Mouse (Mus musculus) midbrain, embryonic 13.5 days (tissue): Measurements from ENCODE around the gene Dgkz. TPM values are rescaled to one million over a fixed set of nuclear protein-coding genes. Genes with fewer than 3 reads are reported as not detected.

ENCODE experiments used
- ATAC-seq: fragments of 200-750 bp; cut with Nextera tagmentation; 2 replicates; pipeline ENCODE4 v1.8.0; 2017; ENCODE audit warnings: mild to moderate bottlenecking, moderate TSS enrichment, moderate library complexity
- H3K27ac ChIP-seq: fragments of 300-500 bp; sonication (generic); 2 replicates; pipeline ENCODE4 v1.5.1; 2015; ENCODE audit warnings: inconsistent platforms, mild to moderate bottlenecking, moderate library complexity
- H3K27me3 ChIP-seq: fragments of 300-500 bp; sonication (generic); 2 replicates; pipeline ENCODE4 v1.6.1; 2015; ENCODE audit warnings: mild to moderate bottlenecking, inconsistent platforms
- H3K36me3 ChIP-seq: fragments of 300-500 bp; sonication (generic); 2 replicates; pipeline ENCODE4 v1.6.1; 2015; ENCODE audit warnings: mild to moderate bottlenecking, inconsistent platforms
- H3K4me1 ChIP-seq: fragments of 300-500 bp; sonication (generic); replicated peaks from 2 replicates; pipeline ENCODE4 v1.6.1; 2015; ENCODE audit warnings: inconsistent platforms
- H3K4me2 ChIP-seq: fragments of 300-500 bp; sonication (generic); replicated peaks from 2 replicates; pipeline ENCODE4 v1.6.1; 2015; ENCODE audit warnings: moderate library complexity, mild to moderate bottlenecking, inconsistent platforms
- H3K4me3 ChIP-seq: fragments of 300-500 bp; sonication (generic); replicated peaks from 2 replicates; pipeline ENCODE4 v1.5.1; 2015; ENCODE audit warnings: mild to moderate bottlenecking, inconsistent platforms
- H3K9ac ChIP-seq: fragments of 300-500 bp; sonication (generic); replicated peaks from 2 replicates; pipeline ENCODE4 v1.6.1; 2015; ENCODE audit warnings: mild to moderate bottlenecking, inconsistent platforms
- H3K9me3 ChIP-seq: fragments of 300-500 bp; sonication (generic); 2 replicates; pipeline ENCODE4 v1.6.1; 2016; ENCODE audit warnings: mild to moderate bottlenecking, inconsistent platforms
- WGBS: fragments of 180-500 bp; shearing (Covaris S2); methylation state at CpG from one replicate; pipeline ENCODE4 v1.1.7; 2015; 5-methylcytosine and 5-hydroxymethylcytosine counted together
- polyA plus RNA-seq: library from polyadenylated mRNA; unstranded; fragments of >200 nt; fragmentation: Nextera tagmentation; extraction: Ambion mirVana; gene quantifications from 2 replicates; pipeline ENCODE4 v1.2.1, GENCODE M21; 2015

The Dgkz gene
- polyA plus RNA-seq = 21.4 and 26.4 TPM in 2 replicates

DNA sequence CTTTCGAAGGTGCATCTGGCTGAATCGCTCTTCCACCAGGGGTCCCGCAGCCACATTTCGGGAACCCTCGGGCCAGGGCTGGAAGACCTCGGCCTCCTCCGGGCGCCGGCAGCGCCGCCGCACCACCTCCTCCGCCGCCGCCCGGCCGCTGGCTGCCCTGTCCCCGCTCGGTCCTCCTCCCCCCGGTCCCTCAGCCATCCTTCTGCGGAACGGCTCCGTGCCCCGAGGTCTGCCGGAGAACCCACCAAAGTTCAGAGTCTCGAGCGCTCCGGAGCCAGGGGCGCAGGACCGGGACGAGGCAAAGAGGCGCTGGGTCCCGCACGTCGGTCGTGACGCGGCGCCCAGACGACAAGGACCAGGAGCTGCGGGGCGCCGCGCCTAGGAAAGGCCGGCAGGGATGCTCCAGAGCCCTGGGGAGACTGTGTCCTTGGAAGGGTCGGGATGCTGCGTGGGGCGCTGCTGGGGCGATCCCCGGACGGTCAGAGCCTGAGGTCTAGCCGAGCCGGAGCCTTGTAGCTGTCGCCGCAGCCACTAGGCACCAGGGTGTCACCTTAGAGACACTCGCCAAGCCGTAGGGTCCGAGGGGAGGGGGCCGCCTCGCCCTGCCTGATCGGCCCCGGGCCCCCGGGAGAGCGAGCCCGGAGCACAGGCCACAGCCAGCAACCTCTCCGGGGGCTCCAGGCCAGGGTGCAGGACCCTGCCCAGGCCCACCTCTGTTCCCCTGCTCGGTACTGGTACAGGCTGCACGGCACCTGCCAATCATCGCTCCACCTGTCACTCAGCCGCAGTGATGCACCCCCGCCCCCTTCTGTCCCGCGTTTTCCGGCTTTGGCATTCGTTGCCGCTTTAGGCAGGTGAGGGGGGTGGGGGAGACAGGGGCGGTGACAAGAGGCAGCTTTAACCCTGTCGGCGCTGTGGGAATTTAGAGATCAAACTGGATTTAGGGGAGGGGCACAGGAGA lies at the start of gene Dgkz:
Dgkz (minus strand) TSS at position 284 of the 961 bp plus-strand sequence.
- no peaks in the 10 kb centered on the region for H3K36me3 ChIP-seq
- ATAC-seq = peak; percentile 64
- no peak within 1 kb of the TSS for H3K27ac ChIP-seq
- WGBS = 1% methylated on average over 77 of the region's 79 CpGs
- peaks cover 54% of the 10 kb centered on the region for H3K4me1 ChIP-seq
- H3K4me2 ChIP-seq = peak within 1 kb of the TSS; percentile 61
- peak within 1 kb of the TSS; percentile 59 for H3K9ac ChIP-seq
- peak within 1 kb of the TSS; percentile 41 for H3K4me3 ChIP-seq
- no peaks in the 10 kb centered on the region for H3K9me3 ChIP-seq
- H3K27me3 ChIP-seq = peaks cover 58% of the 10 kb centered on the region

DNA sequence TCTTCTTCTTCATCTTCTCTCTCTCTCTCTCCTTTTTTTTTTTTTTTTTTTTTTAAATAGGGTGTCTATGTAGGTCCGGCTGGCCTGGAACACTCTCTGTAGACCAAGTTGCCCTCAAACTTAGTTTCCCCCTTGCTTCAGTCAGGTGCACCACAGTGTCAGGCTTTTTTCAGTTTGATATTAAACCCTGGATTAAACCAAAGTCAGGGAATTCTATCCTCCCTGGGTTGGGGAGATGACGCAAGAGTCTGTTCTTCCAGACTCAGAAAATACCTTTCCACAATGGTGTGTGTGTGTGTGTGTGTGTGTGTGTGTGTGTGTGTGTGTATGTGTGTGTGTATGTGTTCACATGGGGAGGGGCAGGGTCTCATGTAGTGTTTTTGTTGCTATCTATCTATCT lies 49.5 kb upstream of the Dgkz start:
- H3K27ac ChIP-seq = no peak overlapping the region
- peaks cover 15% of the 10 kb centered on the region for H3K4me1 ChIP-seq
- WGBS = 90% methylated on average over 2 of the region's 2 CpGs
- ATAC-seq = no peak
- H3K4me2 ChIP-seq = no peak overlapping the region
- H3K9me3 ChIP-seq = no peaks in the 10 kb centered on the region
- H3K27me3 ChIP-seq = peaks cover 38% of the 10 kb centered on the region
- H3K9ac ChIP-seq = no peak overlapping the region
- no peaks in the 10 kb centered on the region for H3K36me3 ChIP-seq
- H3K4me3 ChIP-seq = no peak overlapping the region

DNA sequence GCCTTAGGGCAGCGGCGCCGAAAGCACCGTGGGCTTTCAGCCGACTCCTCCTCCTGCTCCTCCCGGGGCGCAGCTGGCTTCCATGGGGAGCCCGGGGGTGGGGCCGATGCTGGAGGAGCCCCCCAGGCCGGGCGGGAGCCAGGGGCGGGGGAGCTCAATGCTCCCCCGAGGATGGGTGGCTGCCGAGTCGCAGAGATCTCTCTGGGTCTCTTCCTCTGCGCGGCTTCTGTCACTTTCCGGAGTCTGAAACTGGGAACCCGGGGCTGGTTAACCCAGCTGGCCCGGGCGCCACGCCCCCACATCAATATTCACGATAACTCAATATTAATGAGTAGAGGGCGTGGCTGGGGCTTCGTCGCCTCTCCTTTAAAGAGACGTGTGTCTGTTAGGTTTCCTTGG lies 48.6 kb upstream of the Dgkz start, which contains the start of gene Creb3l1:
Creb3l1 (minus strand) TSS at position 229 of the 399 bp plus-strand sequence.
- peak within 1 kb of the TSS; percentile 96 for H3K4me2 ChIP-seq
- H3K4me3 ChIP-seq = peak within 1 kb of the TSS; percentile 62
- H3K9me3 ChIP-seq = no peaks in the 10 kb centered on the region
- ATAC-seq = peak; percentile 72
- peaks cover 15% of the 10 kb centered on the region for H3K4me1 ChIP-seq
- WGBS = under 1% methylated on average over 27 of the region's 27 CpGs
- H3K27ac ChIP-seq = no peak within 1 kb of the TSS
- H3K9ac ChIP-seq = peak within 1 kb of the TSS; percentile 67
- peaks cover 41% of the 10 kb centered on the region for H3K27me3 ChIP-seq
- H3K36me3 ChIP-seq = no peaks in the 10 kb centered on the region

DNA sequence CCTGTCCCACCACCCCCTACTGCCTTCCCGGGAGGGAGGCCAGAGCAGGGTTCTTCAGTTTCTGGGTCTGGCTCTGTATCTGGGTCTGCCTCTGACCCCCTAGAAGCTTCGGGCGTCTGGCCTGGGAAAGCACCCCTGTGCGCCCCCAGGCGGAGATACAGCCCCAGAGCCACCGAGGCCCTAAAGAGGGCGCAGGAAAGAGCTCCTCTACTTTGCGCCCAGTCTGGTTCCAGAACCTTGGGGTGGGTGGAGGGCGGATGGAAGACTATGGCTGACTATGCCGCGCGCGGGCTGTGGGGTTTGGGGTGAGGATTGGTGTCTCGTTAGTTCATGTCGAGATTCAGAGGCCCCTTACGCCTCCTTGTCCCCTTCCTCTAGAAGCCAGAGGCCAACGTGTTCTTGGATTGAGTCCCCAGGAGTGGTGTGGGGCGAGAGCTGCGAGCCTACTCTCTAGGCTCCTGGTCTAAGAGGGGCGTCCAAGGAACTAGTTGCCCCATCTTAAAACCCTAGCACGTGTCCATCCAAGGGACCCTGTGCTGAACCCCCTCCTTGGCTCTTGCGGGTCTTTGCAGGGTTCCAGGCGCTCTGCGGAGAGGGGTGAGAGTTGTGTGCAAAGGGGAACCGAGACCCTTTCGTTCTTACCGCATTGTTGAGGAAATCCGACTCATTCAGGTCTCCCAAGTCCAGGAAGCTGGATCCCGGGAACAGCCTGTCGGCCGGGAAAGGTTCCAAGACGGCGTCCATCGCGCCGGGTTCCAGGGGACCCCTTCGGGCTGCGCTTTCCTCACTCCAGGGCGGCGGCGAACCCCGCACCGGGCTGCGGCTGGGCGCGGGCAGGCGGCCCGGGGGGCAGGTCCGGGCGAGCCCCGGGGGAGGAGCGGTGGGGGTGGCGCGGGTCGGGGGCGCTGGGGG lies 48.0 kb upstream of the Dgkz start:
- Histone ChIP-seq H3K4me2 (peak overlapping the region; percentile 96), H3K9me3 (no peaks in the 10 kb centered on the region), H3K4me3 (peak overlapping the region; percentile 62), H3K9ac (peak overlapping the region; percentile 67), H3K27ac (no peak overlapping the region), H3K4me1 (peaks cover 15% of the 10 kb centered on the region), H3K36me3 (no peaks in the 10 kb centered on the region), H3K27me3 (peaks cover 41% of the 10 kb centered on the region)
- 6% methylated on average over 43 of the region's 56 CpGs for WGBS
- peak; percentile 60 for ATAC-seq

DNA sequence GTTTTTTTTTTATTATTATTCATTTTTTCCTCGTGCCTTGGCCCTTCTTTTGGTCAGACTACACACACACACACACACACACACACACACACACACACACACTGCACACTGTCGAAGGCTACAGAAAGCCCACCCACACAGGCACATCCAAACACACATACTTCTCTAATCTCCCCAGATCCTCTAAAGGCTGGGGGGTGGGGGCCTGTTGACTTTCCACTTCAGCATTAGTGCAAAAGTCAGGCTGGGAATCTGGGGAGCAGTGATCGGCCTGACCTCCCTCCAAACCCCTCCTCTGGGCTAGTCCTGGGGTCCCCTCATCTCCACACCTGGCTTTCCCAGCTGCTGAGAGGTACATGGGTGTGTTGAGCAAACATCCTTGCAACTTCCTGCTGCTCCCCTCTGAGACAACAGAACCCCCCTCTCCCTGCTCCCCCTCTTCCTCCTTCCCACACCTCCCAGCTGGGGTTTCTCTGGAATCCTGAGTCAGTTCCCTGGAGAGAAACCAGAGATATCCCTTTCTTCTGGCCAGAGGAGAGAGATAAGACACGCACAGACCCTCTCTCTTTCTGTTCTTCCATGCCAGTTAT lies 45.1 kb upstream of the Dgkz start:
- H3K4me2 ChIP-seq = no peak overlapping the region
- no peaks in the 10 kb centered on the region for H3K36me3 ChIP-seq
- H3K4me1 ChIP-seq = peaks cover 20% of the 10 kb centered on the region
- no peak overlapping the region for H3K9ac ChIP-seq
- no peak overlapping the region for H3K27ac ChIP-seq
- H3K27me3 ChIP-seq = peaks cover 38% of the 10 kb centered on the region
- H3K4me3 ChIP-seq = no peak overlapping the region
- ATAC-seq = no peak
- WGBS = 58% methylated on average over 4 of the region's 4 CpGs
- no peaks in the 10 kb centered on the region for H3K9me3 ChIP-seq

DNA sequence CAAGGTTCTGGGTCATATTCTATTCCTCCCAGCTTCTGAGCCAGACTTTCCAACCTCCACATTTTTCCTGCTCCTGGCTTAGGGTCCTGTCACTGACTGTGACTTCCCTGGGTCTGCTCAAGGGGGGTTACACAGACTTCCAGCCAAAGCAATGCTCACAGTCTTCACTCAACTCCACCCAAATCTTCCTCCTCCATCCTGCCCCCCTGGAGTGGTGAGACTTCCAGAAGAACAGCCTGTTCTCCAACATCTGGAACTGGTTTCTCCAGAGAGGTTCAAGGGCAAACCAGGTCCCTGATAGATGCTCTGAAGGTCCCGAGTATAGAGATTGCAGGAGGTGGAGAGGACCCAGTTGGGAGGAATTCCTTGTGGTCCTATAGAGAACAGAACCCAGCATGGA lies 41.8 kb upstream of the Dgkz start:
- H3K4me1 ChIP-seq = peaks cover 5% of the 10 kb centered on the region; the same call in 1 of the 2 replicates
- ATAC-seq = no peak
- H3K9me3 ChIP-seq = no peaks in the 10 kb centered on the region
- 97% methylated on average over 1 of the region's 1 CpGs for WGBS
- H3K27me3 ChIP-seq = peaks cover 21% of the 10 kb centered on the region
- H3K4me2 ChIP-seq = no peak overlapping the region
- no peak overlapping the region for H3K4me3 ChIP-seq
- no peak overlapping the region for H3K27ac ChIP-seq
- no peaks in the 10 kb centered on the region for H3K36me3 ChIP-seq
- H3K9ac ChIP-seq = no peak overlapping the region

DNA sequence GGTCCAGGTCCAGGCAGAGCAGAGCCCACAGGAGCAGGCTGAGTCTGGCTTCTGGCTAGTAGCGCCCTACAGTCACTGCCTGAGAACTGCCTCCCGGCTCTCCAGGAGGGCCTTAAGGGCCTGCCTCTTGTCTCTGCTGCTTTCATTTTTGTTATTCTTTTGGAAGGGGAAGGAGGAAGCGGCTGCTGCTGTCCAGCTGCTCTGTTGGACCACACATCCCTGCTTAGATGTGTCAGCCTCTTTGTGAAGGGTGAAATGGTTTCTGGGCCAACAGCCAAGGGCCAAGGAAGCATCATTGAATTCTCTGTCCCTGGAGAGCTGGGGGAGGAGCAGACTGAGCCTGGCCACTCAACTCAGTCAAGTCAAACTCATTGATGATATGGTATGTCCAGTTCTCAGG lies 41.3 kb upstream of the Dgkz start:
- no peak for ATAC-seq
- Histone ChIP-seq H3K36me3 (no peaks in the 10 kb centered on the region), H3K4me1 (peaks cover 5% of the 10 kb centered on the region; the same call in 1 of the 2 replicates), H3K4me3 (no peak overlapping the region), H3K4me2 (no peak overlapping the region), H3K27me3 (peaks cover 19% of the 10 kb centered on the region), H3K9ac (no peak overlapping the region), H3K9me3 (no peaks in the 10 kb centered on the region), H3K27ac (no peak overlapping the region)
- WGBS = 42% methylated on average over 3 of the region's 3 CpGs

DNA sequence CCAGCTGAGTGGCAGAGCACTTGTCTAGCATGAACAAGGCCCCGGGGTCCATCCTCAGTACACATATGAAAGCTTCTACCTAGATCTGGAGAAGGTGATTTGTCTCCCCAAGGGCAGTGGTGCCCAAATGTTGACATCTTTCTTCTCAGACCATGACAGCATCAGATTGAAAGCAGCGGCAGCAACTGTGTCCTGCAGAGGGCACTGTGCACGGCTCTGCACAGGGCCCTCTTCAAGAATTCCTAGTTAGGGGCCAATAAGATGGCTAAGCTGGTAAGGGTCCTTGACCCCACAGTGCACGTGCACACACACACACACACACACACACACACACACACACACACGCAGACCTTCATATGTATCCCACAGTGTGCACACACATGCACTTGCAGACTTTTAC lies 39.2 kb upstream of the Dgkz start:
- Histone ChIP-seq H3K27me3 (peaks cover 15% of the 10 kb centered on the region; the same call in 1 of the 2 replicates), H3K36me3 (no peaks in the 10 kb centered on the region), H3K4me1 (peaks cover 5% of the 10 kb centered on the region; the same call in 1 of the 2 replicates), H3K4me2 (no peak overlapping the region), H3K27ac (no peak overlapping the region), H3K4me3 (no peak overlapping the region), H3K9me3 (no peaks in the 10 kb centered on the region), H3K9ac (no peak overlapping the region)
- 79% methylated on average over 5 of the region's 5 CpGs for WGBS
- ATAC-seq = no peak

DNA sequence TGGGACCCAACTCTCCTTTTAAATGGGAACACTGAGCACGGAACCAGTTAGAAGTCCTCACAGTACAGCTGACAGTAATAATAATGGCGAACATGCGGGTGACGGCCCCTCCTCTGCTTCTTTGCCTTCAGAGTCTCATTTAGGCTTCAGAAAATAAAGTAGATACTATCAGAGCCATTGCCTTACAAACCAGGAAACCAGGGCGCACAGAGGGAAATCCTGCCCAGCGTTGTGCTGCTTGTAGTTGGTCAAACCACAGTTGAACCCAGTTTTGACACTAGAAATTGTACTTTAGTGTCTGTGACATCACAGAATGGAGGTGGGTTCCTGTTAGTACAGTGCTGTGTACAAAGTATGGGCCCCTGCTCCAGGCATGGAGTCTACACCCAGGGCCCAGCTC lies 38.6 kb upstream of the Dgkz start:
- no peaks in the 10 kb centered on the region for H3K9me3 ChIP-seq
- no peak overlapping the region for H3K4me2 ChIP-seq
- ATAC-seq = no peak
- no peak overlapping the region for H3K9ac ChIP-seq
- H3K4me1 ChIP-seq = peaks cover 5% of the 10 kb centered on the region; the same call in 1 of the 2 replicates
- no peak overlapping the region for H3K4me3 ChIP-seq
- 91% methylated on average over 6 of the region's 6 CpGs for WGBS
- no peaks in the 10 kb centered on the region for H3K36me3 ChIP-seq
- peaks cover 15% of the 10 kb centered on the region; the same call in 1 of the 2 replicates for H3K27me3 ChIP-seq
- no peak overlapping the region for H3K27ac ChIP-seq

DNA sequence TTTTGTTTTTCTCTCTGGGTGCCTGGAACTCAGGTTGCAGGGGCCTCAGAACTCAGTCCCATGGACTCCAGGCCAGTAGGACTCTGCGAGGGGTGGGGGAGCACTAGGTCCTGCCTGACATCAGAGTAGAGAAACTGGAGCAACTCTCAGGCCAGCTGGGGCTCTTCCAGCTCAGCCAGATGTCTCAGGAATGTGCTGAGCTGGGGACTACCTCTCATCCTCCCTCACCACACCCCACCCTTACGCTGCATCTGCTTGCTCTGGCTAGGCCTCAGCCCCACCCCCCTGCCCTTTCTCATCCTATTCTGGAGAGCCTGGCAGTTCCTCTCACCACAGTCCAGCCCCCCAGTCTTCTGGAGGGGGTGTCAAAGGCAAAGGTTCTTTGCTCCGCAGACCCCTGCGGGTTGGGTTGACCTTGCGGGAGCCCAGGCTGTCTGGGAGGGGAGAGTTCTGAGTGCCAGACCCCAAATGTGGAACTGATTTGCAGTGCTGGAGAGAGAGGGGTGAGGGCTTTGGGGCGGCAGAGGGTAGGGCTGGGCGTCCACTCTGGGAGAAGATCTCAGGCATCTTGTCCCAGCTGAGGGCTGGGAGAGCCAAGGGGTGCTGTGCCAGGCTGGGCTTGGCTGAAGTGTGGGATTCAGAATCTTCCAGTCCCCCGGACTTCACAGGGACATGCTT lies 37.2 kb upstream of the Dgkz start:
- H3K9me3 ChIP-seq = no peaks in the 10 kb centered on the region
- 54% methylated on average over 8 of the region's 8 CpGs for WGBS
- H3K36me3 ChIP-seq = no peaks in the 10 kb centered on the region
- no peak overlapping the region for H3K9ac ChIP-seq
- H3K4me1 ChIP-seq = peaks cover 12% of the 10 kb centered on the region
- no peak overlapping the region for H3K4me2 ChIP-seq
- no peak overlapping the region for H3K4me3 ChIP-seq
- ATAC-seq = no peak
- H3K27me3 ChIP-seq = peaks cover 15% of the 10 kb centered on the region; the same call in 1 of the 2 replicates
- H3K27ac ChIP-seq = no peak overlapping the region
